Mouse (Mus musculus): ENCODE measurements around the gene Mad2l2. TPM values are rescaled to one million over a fixed set of nuclear protein-coding genes. Genes with fewer than 3 reads are reported as not detected.

The Mad2l2 gene
- polyA plus RNA-seq, 1 experiment = 21.0 TPM

GRCm38 (mm10) chr4:148140098-148141011 is 10.2 kb downstream of the Mad2l2 start:
- TF ChIP-seq POLR2A (IDR thresholded peaks at IDR 0.05; ENCODE audit: low read depth, low read length) = no peak; the same call in 1 of the 2 replicates
- TF ChIP-seq CTCF (IDR thresholded peaks at IDR 0.05; ENCODE audit: extremely low read depth, insufficient read depth, insufficient read length, insufficient replicate concordance) = peak; percentile 64; the same call in 1 of the 2 replicates
- WGBS = under 1% methylated on average over 65 of the region's 65 CpGs
- Histone ChIP-seq H3K4me1 (ENCODE audit: control insufficient read depth, insufficient read depth, insufficient read length) (no peaks in the 10 kb centered on the region), H3K27me3 (ENCODE audit: control insufficient read depth, insufficient read depth, low read length) (no peaks in the 10 kb centered on the region), H3K4me3 (ENCODE audit: extremely low read depth, insufficient read depth, insufficient read length) (peak overlapping the region; percentile 94), H3K27ac (ENCODE audit: insufficient read depth, low read length) (peak overlapping the region; percentile 91), H3K36me3 (ENCODE audit: control insufficient read depth, insufficient read depth, low read length) (peaks cover 1% of the 10 kb centered on the region; the same call in 1 of the 2 replicates)
- peak; percentile 91 to 93 for DNase-seq (ENCODE audit: low read depth in 1 of 2, low spot score in 2 of 2)

- Histone ChIP-seq H3K4me3 (ENCODE audit: extremely low read depth, insufficient read depth, insufficient read length) (no peak overlapping the region), H3K27ac (ENCODE audit: insufficient read depth, low read length) (no peak overlapping the region), H3K27me3 (ENCODE audit: control insufficient read depth, insufficient read depth, low read length) (no peaks in the 10 kb centered on the region), H3K36me3 (ENCODE audit: control insufficient read depth, insufficient read depth, low read length) (peaks cover 5% of the 10 kb centered on the region), H3K4me1 (ENCODE audit: control insufficient read depth, insufficient read depth, insufficient read length) (no peaks in the 10 kb centered on the region)
- WGBS = 84% methylated on average over 5 of the region's 5 CpGs
- TF ChIP-seq POLR2A (IDR thresholded peaks at IDR 0.05; ENCODE audit: low read depth, low read length) (no peak), CTCF (IDR thresholded peaks at IDR 0.05; ENCODE audit: extremely low read depth, insufficient read depth, insufficient read length, insufficient replicate concordance) (no peak)
- DNase-seq (ENCODE audit: low read depth in 1 of 2, low spot score in 2 of 2) = no peak
Observed at GRCm38 (mm10) chr4:148143721-148144120, 13.5 kb downstream of the Mad2l2 start.

- Histone ChIP-seq H3K27ac (ENCODE audit: insufficient read depth, low read length) (no peak overlapping the region), H3K36me3 (ENCODE audit: control insufficient read depth, insufficient read depth, low read length) (peaks cover 5% of the 10 kb centered on the region), H3K4me1 (ENCODE audit: control insufficient read depth, insufficient read depth, insufficient read length) (no peaks in the 10 kb centered on the region), H3K4me3 (ENCODE audit: extremely low read depth, insufficient read depth, insufficient read length) (no peak overlapping the region), H3K27me3 (ENCODE audit: control insufficient read depth, insufficient read depth, low read length) (no peaks in the 10 kb centered on the region)
- TF ChIP-seq CTCF (IDR thresholded peaks at IDR 0.05; ENCODE audit: extremely low read depth, insufficient read depth, insufficient read length, insufficient replicate concordance) = no peak
- no peak for TF ChIP-seq POLR2A (IDR thresholded peaks at IDR 0.05; ENCODE audit: low read depth, low read length)
- no peak for DNase-seq (ENCODE audit: low read depth in 1 of 2, low spot score in 2 of 2)
- WGBS = 71% methylated on average over 2 of the region's 2 CpGs
Observed at GRCm38 (mm10) chr4:148147714-148148113, 17.5 kb downstream of the Mad2l2 start.

DNA sequence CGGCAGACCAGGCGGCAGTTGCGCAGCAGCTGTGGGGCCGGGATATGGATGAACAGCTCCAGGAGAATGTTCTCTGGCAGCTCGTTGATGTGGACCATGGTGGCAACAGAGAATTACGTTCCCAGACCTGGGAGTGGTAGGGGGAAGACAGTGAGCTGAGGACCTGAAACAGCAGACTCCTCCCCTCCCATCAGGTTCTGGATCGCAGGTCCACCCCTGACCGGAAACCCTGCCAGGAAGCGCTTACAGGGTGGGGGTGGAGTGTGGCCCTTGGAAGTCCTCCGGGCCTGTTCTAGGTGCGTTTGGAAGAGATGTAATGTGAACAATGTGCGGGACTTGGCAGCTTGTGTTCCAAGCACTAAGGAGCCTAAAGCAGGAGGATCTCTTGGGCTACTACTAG is 19.4 kb downstream of the Mad2l2 start:
- TF ChIP-seq POLR2A (IDR thresholded peaks at IDR 0.05; ENCODE audit: low read depth, low read length) (no peak), CTCF (IDR thresholded peaks at IDR 0.05; ENCODE audit: extremely low read depth, insufficient read depth, insufficient read length, insufficient replicate concordance) (no peak)
- 88% methylated on average over 12 of the region's 12 CpGs for WGBS
- H3K4me3 ChIP-seq (ENCODE audit: extremely low read depth, insufficient read depth, insufficient read length) = no peak overlapping the region
- no peaks in the 10 kb centered on the region for H3K4me1 ChIP-seq (ENCODE audit: control insufficient read depth, insufficient read depth, insufficient read length)
- no peak for DNase-seq (ENCODE audit: low read depth in 1 of 2, low spot score in 2 of 2)
- H3K36me3 ChIP-seq (ENCODE audit: control insufficient read depth, insufficient read depth, low read length) = peaks cover 5% of the 10 kb centered on the region
- no peak overlapping the region for H3K27ac ChIP-seq (ENCODE audit: insufficient read depth, low read length)
- H3K27me3 ChIP-seq (ENCODE audit: control insufficient read depth, insufficient read depth, low read length) = no peaks in the 10 kb centered on the region

- Histone ChIP-seq H3K36me3 (ENCODE audit: control insufficient read depth, insufficient read depth, low read length) (peaks cover 5% of the 10 kb centered on the region), H3K27me3 (ENCODE audit: control insufficient read depth, insufficient read depth, low read length) (no peaks in the 10 kb centered on the region), H3K4me3 (ENCODE audit: extremely low read depth, insufficient read depth, insufficient read length) (no peak overlapping the region), H3K27ac (ENCODE audit: insufficient read depth, low read length) (no peak overlapping the region), H3K4me1 (ENCODE audit: control insufficient read depth, insufficient read depth, insufficient read length) (no peaks in the 10 kb centered on the region)
- no peak for DNase-seq (ENCODE audit: low read depth in 1 of 2, low spot score in 2 of 2)
- TF ChIP-seq CTCF (IDR thresholded peaks at IDR 0.05; ENCODE audit: extremely low read depth, insufficient read depth, insufficient read length, insufficient replicate concordance) = no peak
- no peak for TF ChIP-seq POLR2A (IDR thresholded peaks at IDR 0.05; ENCODE audit: low read depth, low read length)
- 73% methylated on average over 7 of the region's 7 CpGs for WGBS
Observed at GRCm38 (mm10) chr4:148150242-148150641, 20.1 kb downstream of the Mad2l2 start.

- Histone ChIP-seq H3K27ac (ENCODE audit: insufficient read depth, low read length) (no peak overlapping the region), H3K4me3 (ENCODE audit: extremely low read depth, insufficient read depth, insufficient read length) (no peak overlapping the region), H3K4me1 (ENCODE audit: control insufficient read depth, insufficient read depth, insufficient read length) (no peaks in the 10 kb centered on the region), H3K36me3 (ENCODE audit: control insufficient read depth, insufficient read depth, low read length) (peaks cover 4% of the 10 kb centered on the region; the same call in 1 of the 2 replicates), H3K27me3 (ENCODE audit: control insufficient read depth, insufficient read depth, low read length) (no peaks in the 10 kb centered on the region)
- WGBS = 28% methylated on average over 3 of the region's 3 CpGs
- DNase-seq (ENCODE audit: low read depth in 1 of 2, low spot score in 2 of 2) = no peak
- no peak for TF ChIP-seq CTCF (IDR thresholded peaks at IDR 0.05; ENCODE audit: extremely low read depth, insufficient read depth, insufficient read length, insufficient replicate concordance)
- TF ChIP-seq POLR2A (IDR thresholded peaks at IDR 0.05; ENCODE audit: low read depth, low read length) = no peak
Observed at GRCm38 (mm10) chr4:148150953-148151266, 20.7 kb downstream of the Mad2l2 start.
